Mouse (Mus musculus) brain, embryonic 14.5 days (tissue): ENCODE measurements at regions not wholly inside any gene's neighbourhood (a gene's known extent, or its start where the extent isn't known, plus 50 kb on each side); places are given as distances from the start of the nearest gene placed in this dataset.

Experiments
- CTCF ChIP-seq: fragments of 200-500 bp; IDR thresholded peaks from 2 replicates; pipeline ENCODE4 v1.5.1; 2012; ENCODE audit warnings: inconsistent platforms, mild to moderate bottlenecking, moderate library complexity, borderline replicate concordance; ENCODE audit not compliant: insufficient read depth, insufficient read length; ENCODE audit errors: extremely low read depth
- POLR2A ChIP-seq: fragments of 200-500 bp; IDR thresholded peaks from 2 replicates; pipeline ENCODE4 v1.6.1; 2012; ENCODE audit warnings: mild to moderate bottlenecking, inconsistent platforms, borderline replicate concordance; ENCODE audit not compliant: poor library complexity, insufficient read depth, insufficient read length, severe bottlenecking; ENCODE audit errors: extremely low read depth

DNA sequence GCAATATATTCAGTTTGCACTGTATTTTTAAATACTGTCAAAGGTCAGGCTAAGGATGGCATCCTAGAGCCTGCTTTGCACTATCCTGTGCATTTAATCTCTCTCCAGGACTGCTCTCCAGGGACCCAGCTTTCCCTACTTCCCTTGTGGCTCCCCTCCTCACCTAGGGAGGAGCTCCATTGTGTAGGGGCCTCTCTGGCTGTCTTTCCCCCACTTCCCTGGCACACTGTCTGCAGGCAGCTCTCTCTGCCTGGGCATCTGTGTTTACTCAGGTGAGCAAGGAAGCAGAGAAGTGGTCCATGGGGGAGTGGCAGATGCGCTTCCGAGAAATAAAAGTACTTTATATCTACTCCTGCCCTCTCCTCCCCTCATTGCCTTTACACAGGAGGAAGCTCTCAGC is 218.0 kb upstream of the Cxcr4 start:
- TF ChIP-seq POLR2A = no peak
- no peak for TF ChIP-seq CTCF
